Mouse (Mus musculus) neural tube, embryonic 13.5 days (tissue): ENCODE data around the gene Cd37. TPM values are rescaled to one million over a fixed set of nuclear protein-coding genes. Genes with fewer than 3 reads are reported as not detected.

Source experiments
- polyA plus RNA-seq: library from polyadenylated mRNA; unstranded; fragments of >200 nt; fragmentation: Nextera tagmentation; extraction: Ambion mirVana; gene quantifications from 2 replicates; pipeline ENCODE4 v1.2.1, GENCODE M21; 2015

Cd37 gene
- polyA plus RNA-seq, 1 experiment from 2014 or later: 1.5 TPM

Other genes with a start within 250 kb of the Cd37 start
- gene Irf3, start 241.5 kb downstream of the Cd37 start, polyA plus RNA-seq: 60.3 and 67.3 TPM in 2 replicates
- gene Bcl2l12, start 240.4 kb downstream of the Cd37 start, polyA plus RNA-seq: 17.3 and 17.4 TPM in 2 replicates
- gene Scaf1, start 222.8 kb downstream of the Cd37 start, polyA plus RNA-seq: 46.2 and 47.2 TPM in 2 replicates
- gene Rras, start 221.2 kb downstream of the Cd37 start, polyA plus RNA-seq: 15.0 and 16.5 TPM in 2 replicates
- gene Prr12, start 186.2 kb downstream of the Cd37 start, polyA plus RNA-seq: 12.3 and 15.1 TPM in 2 replicates
- gene Nosip, start 176.7 kb downstream of the Cd37 start, polyA plus RNA-seq: 58.9 and 65.6 TPM in 2 replicates
- 16.8 and 17.2 TPM in 2 replicates for gene Prrg2, start 176.4 kb downstream of the Cd37 start, polyA plus RNA-seq
- gene Rcn3, start 146.9 kb downstream of the Cd37 start, polyA plus RNA-seq: 127 and 134 TPM in 2 replicates
- 25.6 and 27.3 TPM in 2 replicates for gene Fcgrt, start 135.3 kb downstream of the Cd37 start, polyA plus RNA-seq
- gene Rps11, start 114.7 kb downstream of the Cd37 start, polyA plus RNA-seq: 920 and 971 TPM in 2 replicates
- gene Rpl13a, start 110.4 kb downstream of the Cd37 start, polyA plus RNA-seq: 746 and 820 TPM in 2 replicates
- 0.53 TPM in 1 of 2 replicates, not detected in the other for gene Gm45713, start 102.9 kb downstream of the Cd37 start, polyA plus RNA-seq
- gene Flt3l, start 102.7 kb downstream of the Cd37 start, polyA plus RNA-seq: 1.3 and 1.5 TPM in 2 replicates
- gene Pih1d1, start 84.8 kb downstream of the Cd37 start, polyA plus RNA-seq: 79.9 and 91.9 TPM in 2 replicates
- gene Aldh16a1, start 84.5 kb downstream of the Cd37 start, polyA plus RNA-seq: 19.0 and 19.6 TPM in 2 replicates
- gene Slc17a7, start 75.2 kb downstream of the Cd37 start, polyA plus RNA-seq: 0.78 and 0.83 TPM in 2 replicates
- gene Gfy, start 59.5 kb downstream of the Cd37 start, polyA plus RNA-seq: not detected in 2 replicates
- not detected in 2 replicates for gene Pth2, start 58.1 kb downstream of the Cd37 start, polyA plus RNA-seq
- 0.29 and 0.45 TPM in 2 replicates for gene Ccdc155, start 34.2 kb downstream of the Cd37 start, polyA plus RNA-seq
- gene Dkkl1, start 27.0 kb downstream of the Cd37 start, polyA plus RNA-seq: 14.6 and 19.8 TPM in 2 replicates
- gene Tead2, start 23.4 kb downstream of the Cd37 start, polyA plus RNA-seq: 65.9 and 85.5 TPM in 2 replicates
- gene Slc6a16, start 2.0 kb upstream of the Cd37 start, polyA plus RNA-seq: 0.18 and 0.27 TPM in 2 replicates
- not detected in 2 replicates for gene Slc6a21, start 38.4 kb upstream of the Cd37 start, polyA plus RNA-seq
- 7.1 and 7.2 TPM in 2 replicates for gene Trpm4, start 94.7 kb upstream of the Cd37 start, polyA plus RNA-seq
- gene Hrc, start 96.2 kb upstream of the Cd37 start, polyA plus RNA-seq: 0.55 and 0.74 TPM in 2 replicates
- gene Ppfia3, start 127.9 kb upstream of the Cd37 start, polyA plus RNA-seq: 18.4 and 20.3 TPM in 2 replicates
- 11.1 and 11.6 TPM in 2 replicates for gene Lin7b, start 131.5 kb upstream of the Cd37 start, polyA plus RNA-seq
- 186 and 225 TPM in 2 replicates for gene Snrnp70, start 156.6 kb upstream of the Cd37 start, polyA plus RNA-seq
- not detected in 2 replicates for gene Kcna7, start 166.5 kb upstream of the Cd37 start, polyA plus RNA-seq
- gene Ntf5, start 174.6 kb upstream of the Cd37 start, polyA plus RNA-seq: not detected in 2 replicates
- gene Lhb, start 181.7 kb upstream of the Cd37 start, polyA plus RNA-seq: not detected in 2 replicates
- 21.5 and 25.9 TPM in 2 replicates for gene Gys1, start 195.7 kb upstream of the Cd37 start, polyA plus RNA-seq
- gene Ruvbl2, start 199.0 kb upstream of the Cd37 start, polyA plus RNA-seq: 89.7 and 111 TPM in 2 replicates
- gene Ftl1, start 220.8 kb upstream of the Cd37 start, polyA plus RNA-seq: 6,282 and 6,442 TPM in 2 replicates
- gene Bax, start 227.8 kb upstream of the Cd37 start, polyA plus RNA-seq: 184 and 237 TPM in 2 replicates
- 0.13 and 0.29 TPM in 2 replicates for gene Tulp2, start 242.8 kb upstream of the Cd37 start, polyA plus RNA-seq
- not detected in 2 replicates for gene Gm45808, start 247.7 kb upstream of the Cd37 start, polyA plus RNA-seq
- gene Dhdh, start 249.7 kb upstream of the Cd37 start, polyA plus RNA-seq: 3.2 and 3.4 TPM in 2 replicates